Mouse (Mus musculus) brain, embryonic 14.5 days (tissue): ENCODE results near the gene Ctsl.

ENCODE experiments used
- CTCF ChIP-seq: fragments of 200-500 bp; IDR thresholded peaks from 2 replicates; pipeline ENCODE4 v1.5.1; 2012; ENCODE audit warnings: inconsistent platforms, mild to moderate bottlenecking, moderate library complexity, borderline replicate concordance; ENCODE audit not compliant: insufficient read depth, insufficient read length; ENCODE audit errors: extremely low read depth
- POLR2A ChIP-seq: fragments of 200-500 bp; IDR thresholded peaks from 2 replicates; pipeline ENCODE4 v1.6.1; 2012; ENCODE audit warnings: mild to moderate bottlenecking, inconsistent platforms, borderline replicate concordance; ENCODE audit not compliant: poor library complexity, insufficient read depth, insufficient read length, severe bottlenecking; ENCODE audit errors: extremely low read depth

DNA sequence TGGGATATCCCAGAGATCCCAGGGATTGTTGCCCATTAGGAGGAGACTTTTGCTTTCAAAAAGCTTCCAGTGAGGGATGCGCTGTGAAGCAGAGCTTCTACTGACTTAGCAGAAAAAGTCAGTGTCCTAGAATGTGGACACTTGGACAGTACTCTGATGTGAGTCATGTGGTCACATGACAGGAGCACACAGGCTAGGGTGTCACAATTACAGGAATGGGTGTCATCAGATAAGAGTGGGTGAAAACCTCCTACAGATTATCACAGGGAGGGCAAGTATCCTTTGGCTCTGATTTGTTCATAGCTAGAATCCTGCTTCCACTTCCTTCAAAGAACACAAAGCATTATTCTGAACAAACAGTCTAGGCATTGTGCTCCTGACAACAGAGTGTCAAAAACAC lies 27.4 kb upstream of the Ctsl start:
- TF ChIP-seq CTCF: no peak
- TF ChIP-seq POLR2A: no peak
